ENCODE assay signal across 36 mouse cellular contexts in the genomic region with DNA sequence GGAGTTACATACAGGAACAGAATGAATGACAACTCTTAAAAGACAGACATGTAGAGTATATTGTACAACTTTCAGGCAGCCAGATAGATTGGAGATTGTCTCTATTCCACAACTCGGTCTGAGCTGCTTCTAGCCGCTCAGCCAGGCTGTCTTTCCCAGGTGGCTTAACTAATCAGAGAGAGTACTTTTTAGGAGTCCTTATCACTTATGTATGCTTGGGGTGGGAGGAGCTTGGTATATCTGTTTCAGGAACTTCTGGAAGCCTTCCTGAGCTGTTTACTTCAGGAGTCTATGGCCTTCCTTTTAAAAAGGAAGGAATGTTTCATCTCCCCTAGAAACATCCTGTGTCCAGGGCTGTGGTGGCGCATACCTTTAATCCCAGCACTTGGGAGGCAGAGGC. TPM values are rescaled to one million over a fixed set of nuclear protein-coding genes. Genes with fewer than 3 reads are reported as not detected.
DNase-seq lines count a peak whose midpoint lies in the region; ATAC-seq and TF ChIP-seq lines count a peak whose summit lies in the region.
"Had no signal": no experiment of that assay in that cellular context is flagged by ENCODE, and none has a peak within 500 bp of the region (broad histone marks: within the 10 kb centered on the region; RNA-seq: fewer than 3 reads in every experiment).

No protein-coding gene starts in this region.

- TF ChIP-seq RAD21 in MEL (IDR thresholded peaks at IDR 0.05; ENCODE audit: low read depth, low read length) = no peak

- peaks cover 38% of the 10 kb centered on the region for H3K4me1 ChIP-seq in liver, embryonic 12.5 days
- H3K4me1 ChIP-seq in MEL (ENCODE audit: control insufficient read depth in 1 of 2, insufficient read depth in 2 of 2, low read length in 2 of 2) = peaks cover 15 to 19% of the 10 kb centered on the region in 2 experiments
- H3K4me1 ChIP-seq: embryonic facial prominence, embryonic 10.5 days; embryonic facial prominence, embryonic 13.5 days; hindbrain, embryonic 10.5 days; hindbrain, embryonic 13.5 days had no signal

- no peaks in the 10 kb centered on the region for H3K27me3 ChIP-seq in liver, embryonic 12.5 days (replicated peaks)
- no peaks in the 10 kb centered on the region for H3K27me3 ChIP-seq in MEL (ENCODE audit: control insufficient read depth in 1 of 2, insufficient read depth in 2 of 2, low read length in 2 of 2)
- H3K27me3 ChIP-seq: embryonic facial prominence, embryonic 13.5 days; hindbrain, embryonic 13.5 days; Patski had no signal

- peak overlapping the region; percentile 6; the same call in 1 of the 2 replicates for H3K27ac ChIP-seq in liver, embryonic 12.5 days
- H3K27ac ChIP-seq in MEL (ENCODE audit: control insufficient read depth, low read depth, low read length) = peak overlapping the region; percentile 58
- H3K27ac ChIP-seq: embryonic facial prominence, embryonic 10.5 days; embryonic facial prominence, embryonic 13.5 days; gastrocnemius, adult 2 months; hindbrain, embryonic 10.5 days; hindbrain, embryonic 13.5 days had no signal

- WGBS in liver, embryonic 12.5 days (ENCODE audit: insufficient replicate concordance) = 55% methylated on average over 3 of the region's 3 CpGs

- TF ChIP-seq POLR2A in MEL (IDR thresholded peaks at IDR 0.05; ENCODE audit: control insufficient read depth in 1 of 2, insufficient read depth in 1 of 2, low read depth in 1 of 2, low read length in 2 of 2, poor library complexity in 1 of 2) = no peak

- peaks cover 48% of the 10 kb centered on the region for H3K36me3 ChIP-seq in liver, embryonic 12.5 days
- peaks cover 0 to 26% of the 10 kb centered on the region in 2 experiments; a peak in 3 of 4 replicates for H3K36me3 ChIP-seq in MEL (ENCODE audit: control insufficient read depth in 1 of 2, insufficient read depth in 2 of 2, low read length in 2 of 2)

- ATAC-seq in liver, embryonic 12.5 days = peak; percentile 58
- ATAC-seq in erythroid progenitor cell, adult 5-6 weeks (replicated peaks; ENCODE audit: low FRiP score, poor library complexity, severe bottlenecking) = peak; percentile 73
- ATAC-seq: forebrain, embryonic 14.5 days; forebrain, postnatal 0 days; hindbrain, embryonic 16.5 days; inflammation-experienced regulatory T-cells, adult 6 months; Patski had no signal

- DNase-seq in liver (no peak), MEL (ENCODE audit: low read depth, low spot score) (peak; percentile 40)
- DNase-seq in left cerebral cortex, adult 8-10 months (ENCODE audit: low spot score in 2 of 2) = no peak
- no peak for DNase-seq in testis, postnatal 10 days (ENCODE audit: low spot score)
- DNase-seq: adrenal gland, postnatal 10 days; adrenal gland, postnatal 36 days; cerebellum, adult 11 months; cerebellum, adult 2 months; cerebellum, adult 9-11 months; cerebellum, postnatal 36 days; embryo, embryonic 11 days; forebrain, postnatal 0 days; gastrocnemius, adult 2 months; gastrocnemius, postnatal 14 days; heart, adult 11 months had no signal

- H3K4me3 ChIP-seq in liver, embryonic 12.5 days = no peak overlapping the region
- H3K4me3 ChIP-seq in MEL (ENCODE audit: control insufficient read depth in 1 of 2, insufficient read depth in 1 of 2, low read depth in 2 of 2, low read length in 2 of 2) = no peak overlapping the region
- H3K4me3 ChIP-seq: embryonic facial prominence, embryonic 10.5 days; embryonic facial prominence, embryonic 13.5 days; gastrocnemius, adult 2 months; hindbrain, embryonic 10.5 days; hindbrain, embryonic 13.5 days had no signal

- H3K9ac ChIP-seq in liver, embryonic 12.5 days = no peak overlapping the region
- no peak overlapping the region for H3K9ac ChIP-seq in MEL (ENCODE audit: control insufficient read depth, low read depth, low read length, poor library complexity, severe bottlenecking)
- H3K9ac ChIP-seq: embryonic facial prominence, embryonic 13.5 days; forebrain, postnatal 0 days; hindbrain, embryonic 13.5 days had no signal

- TF ChIP-seq CTCF in MEL (IDR thresholded peaks at IDR 0.05 in 2 of 3, conservative IDR thresholded peaks at IDR 0.05 in 1 of 3; ENCODE audit: control insufficient read depth in 1 of 3, insufficient read depth in 1 of 3, low read depth in 2 of 3, low read length in 3 of 3, poor library complexity in 1 of 3, severe bottlenecking in 1 of 3) = no peak

- no peaks in the 10 kb centered on the region for H3K9me3 ChIP-seq in liver, embryonic 12.5 days (replicated peaks)
- H3K9me3 ChIP-seq in MEL (replicated peaks; ENCODE audit: insufficient read depth, low read length) = no peaks in the 10 kb centered on the region
- H3K9me3 ChIP-seq: embryonic facial prominence, embryonic 10.5 days; embryonic facial prominence, embryonic 13.5 days; hindbrain, embryonic 10.5 days; hindbrain, embryonic 13.5 days had no signal

- no peaks in the 10 kb centered on the region for H3K79me2 ChIP-seq in MEL (ENCODE audit: control insufficient read depth, insufficient read depth, low read length, poor library complexity)

- 0 out of 4 replicates have a peak, but pooled peaks of 1 of the 2 experiments have one; percentile 15 for TF ChIP-seq EP300 in MEL (IDR thresholded peaks at IDR 0.05; ENCODE audit: low read depth in 1 of 2, low read length in 2 of 2)

- no peak overlapping the region for H3K4me2 ChIP-seq in liver, embryonic 12.5 days
- H3K4me2 ChIP-seq: embryonic facial prominence, embryonic 13.5 days; heart, embryonic 11.5 days; hindbrain, embryonic 13.5 days had no signal

TF ChIP-seq in MEL, 35 proteins besides CTCF, POLR2A, EP300 and RAD21:
- no peak for TF ChIP-seq ZKSCAN1 (IDR thresholded peaks at IDR 0.05; ENCODE audit: low read depth, low read length)
- 0 out of 2 replicates have a peak, but pooled peaks have one; percentile 6 for TF ChIP-seq ETS1 (IDR thresholded peaks at IDR 0.05; ENCODE audit: low read depth, low read length)
- no peak for TF ChIP-seq HCFC1 (IDR thresholded peaks at IDR 0.05; ENCODE audit: low read depth, low read length)
- TF ChIP-seq GATA1 (IDR thresholded peaks at IDR 0.05; ENCODE audit: low read depth, low read length) = peak; percentile 47; the same call in 1 of the 2 replicates
- TF ChIP-seq SIN3A (IDR thresholded peaks at IDR 0.05; ENCODE audit: low read length) = peak; percentile 44; the same call in 1 of the 2 replicates
- TF ChIP-seq POLR2AphosphoS5 (IDR thresholded peaks at IDR 0.05; ENCODE audit: borderline replicate concordance, low read depth, low read length) = no peak

RNA-seq across cellular contexts. Expression of a gene that starts 6.4 kb away (rescaled TPM):
- polyA plus RNA-seq in liver, embryonic 12.5 days (2016; fragmentation: Nextera tagmentation; extraction: Ambion mirVana) = 14.7 TPM in 2 replicates
- total RNA-seq in MEL (2012; rRNA removed) = 23.4 and 29.9 TPM in 2 replicates
- 10 to 100 TPM in 1 of 2 experiments, not detected in 1; 21.8 TPM for polyA plus RNA-seq in MEL (2012; ENCODE audit: insufficient read depth in 1 of 2, insufficient read length in 2 of 2, low read depth in 1 of 2, low replicate concordance in 2 of 2, missing spikeins in 1 of 2)
- total RNA-seq in erythroid progenitor cell, adult 5-6 weeks (2015; ENCODE audit: low replicate concordance) = 1.8 and 4.6 TPM in 2 replicates
- 3.2 and 5.0 TPM in 2 replicates for total RNA-seq in erythroid progenitor cell, adult 5-6 weeks (2017; ENCODE audit: low replicate concordance)
- total RNA-seq in left cerebral cortex, adult 8-10 months (2022) = 10 to 100 TPM; 13.9 to 16.8 (median 14.8) TPM

RNA-seq across cellular contexts. Expression of a gene that starts 12.3 kb away (rescaled TPM):
- not detected in 2 replicates for polyA plus RNA-seq in liver, embryonic 12.5 days (2016; fragmentation: Nextera tagmentation; extraction: Ambion mirVana)
- total RNA-seq in MEL (2012; rRNA removed) = not detected in 2 replicates
- polyA plus RNA-seq in MEL (2012; ENCODE audit: insufficient read depth in 1 of 2, insufficient read length in 2 of 2, low read depth in 1 of 2, low replicate concordance in 2 of 2, missing spikeins in 1 of 2) = under 1 TPM in 1 of 2 experiments, not detected in 1; 0.14 TPM
- not detected in 2 replicates for total RNA-seq in erythroid progenitor cell, adult 5-6 weeks (2015; ENCODE audit: low replicate concordance)
- total RNA-seq in erythroid progenitor cell, adult 5-6 weeks (2017; ENCODE audit: low replicate concordance) = not detected in 2 replicates
- total RNA-seq in left cerebral cortex, adult 8-10 months (2022) = under 1 TPM in 1 of 4 experiments, not detected in 3; 0.57 TPM
- total RNA-seq: adrenal gland, adult 18-20 months; adrenal gland, postnatal 10 days; ES-E14; forebrain, postnatal 0 days; gastrocnemius, adult 2 months; gastrocnemius, postnatal 14 days; gastrocnemius, postnatal 4 days; heart, adult 8-10 months; heart, postnatal 25 days had no signal
- polyA plus RNA-seq: cerebellum, adult 2 months; embryonic facial prominence, embryonic 10.5 days; embryonic facial prominence, embryonic 13.5 days; forebrain, embryonic 11.5 days; forebrain, embryonic 14.5 days; forebrain, postnatal 0 days; frontal cortex, adult 2 months; heart, embryonic 14.5 days; hindbrain, embryonic 10.5 days; hindbrain, embryonic 13.5 days; hindbrain, embryonic 16.5 days; inflammation-experienced regulatory T-cells, adult 6 months had no signal

RNA-seq across cellular contexts. Expression of a gene that starts 26.9 kb away (rescaled TPM):
- 16.0 and 16.5 TPM in 2 replicates for polyA plus RNA-seq in liver, embryonic 12.5 days (2016; fragmentation: Nextera tagmentation; extraction: Ambion mirVana)
- 8.6 and 9.2 TPM in 2 replicates for total RNA-seq in MEL (2012; rRNA removed)
- 10 to 100 TPM in 1 of 2 experiments, not detected in 1; 11.9 TPM for polyA plus RNA-seq in MEL (2012; ENCODE audit: insufficient read depth in 1 of 2, insufficient read length in 2 of 2, low read depth in 1 of 2, low replicate concordance in 2 of 2, missing spikeins in 1 of 2)
- total RNA-seq in erythroid progenitor cell, adult 5-6 weeks (2015; ENCODE audit: low replicate concordance) = 0.72 and 6.7 TPM in 2 replicates
- 6.3 and 14.4 TPM in 2 replicates for total RNA-seq in erythroid progenitor cell, adult 5-6 weeks (2017; ENCODE audit: low replicate concordance)
- 10 to 100 TPM; 18.0 to 23.1 (median 20.5) TPM for total RNA-seq in left cerebral cortex, adult 8-10 months (2022)

RNA-seq across cellular contexts. Expression of a gene that starts 38.8 kb away (rescaled TPM):
- polyA plus RNA-seq in liver, embryonic 12.5 days (2016; fragmentation: Nextera tagmentation; extraction: Ambion mirVana) = not detected in 2 replicates
- not detected in 2 replicates for total RNA-seq in MEL (2012; rRNA removed)
- polyA plus RNA-seq in MEL (2012; ENCODE audit: insufficient read depth in 1 of 2, insufficient read length in 2 of 2, low read depth in 1 of 2, low replicate concordance in 2 of 2, missing spikeins in 1 of 2) = under 1 TPM in 1 of 2 experiments, not detected in 1; 0.11 TPM
- not detected in 2 replicates for total RNA-seq in erythroid progenitor cell, adult 5-6 weeks (2015; ENCODE audit: low replicate concordance)
- total RNA-seq in erythroid progenitor cell, adult 5-6 weeks (2017; ENCODE audit: low replicate concordance) = not detected in 2 replicates
- total RNA-seq in left cerebral cortex, adult 8-10 months (2022) = under 1 TPM in 1 of 4 experiments, not detected in 3; 0.23 TPM
- total RNA-seq: adrenal gland, adult 18-20 months; adrenal gland, postnatal 10 days; adrenal gland, postnatal 36 days; forebrain, postnatal 0 days; gastrocnemius, postnatal 14 days; gastrocnemius, postnatal 4 days; heart, adult 8-10 months; heart, postnatal 25 days had no signal
- polyA plus RNA-seq: cerebellum, adult 2 months; cortical plate, adult 2 months; embryonic facial prominence, embryonic 10.5 days; embryonic facial prominence, embryonic 13.5 days; forebrain, embryonic 11.5 days; forebrain, embryonic 14.5 days; forebrain, postnatal 0 days; frontal cortex, adult 2 months; heart, embryonic 11.5 days; heart, embryonic 14.5 days; heart, postnatal 0 days; hindbrain, embryonic 10.5 days; hindbrain, embryonic 13.5 days; hindbrain, embryonic 16.5 days; inflammation-experienced regulatory T-cells, adult 6 months; Patski had no signal

RNA-seq across cellular contexts. Expression of a gene that starts 40.6 kb away (rescaled TPM):
- 5.0 and 5.8 TPM in 2 replicates for polyA plus RNA-seq in liver, embryonic 12.5 days (2016; fragmentation: Nextera tagmentation; extraction: Ambion mirVana)
- 14.4 and 16.9 TPM in 2 replicates for total RNA-seq in MEL (2012; rRNA removed)
- polyA plus RNA-seq in MEL (2012; ENCODE audit: insufficient read depth in 1 of 2, insufficient read length in 2 of 2, low read depth in 1 of 2, low replicate concordance in 2 of 2, missing spikeins in 1 of 2) = 10 to 100 TPM; 50.2 to 59.3 TPM
- total RNA-seq in erythroid progenitor cell, adult 5-6 weeks (2015; ENCODE audit: low replicate concordance) = 71.3 and 80.4 TPM in 2 replicates
- 32.7 and 37.5 TPM in 2 replicates for total RNA-seq in erythroid progenitor cell, adult 5-6 weeks (2017; ENCODE audit: low replicate concordance)
- total RNA-seq in left cerebral cortex, adult 8-10 months (2022) = 10 to 100 TPM; 12.9 to 15.5 (median 14.7) TPM
